Mouse (Mus musculus): ENCODE measurements at regions not wholly inside any gene's neighbourhood (a gene's known extent, or its start where the extent isn't known, plus 50 kb on each side); places are given as distances from the start of the nearest gene placed in this dataset.

GRCm38 (mm10) chr13:52025482-52025848 is 179.0 kb downstream of the Gadd45g start:
- TF ChIP-seq CTCF (conservative IDR thresholded peaks at IDR 0.05; ENCODE audit: insufficient read depth, insufficient read length, low read depth, low read length) = no peak
- TF ChIP-seq POLR2A (IDR thresholded peaks at IDR 0.05; ENCODE audit: low read depth, low read length) = no peak
